Mouse (Mus musculus): ENCODE data around the gene Prl2c3.

DNA sequence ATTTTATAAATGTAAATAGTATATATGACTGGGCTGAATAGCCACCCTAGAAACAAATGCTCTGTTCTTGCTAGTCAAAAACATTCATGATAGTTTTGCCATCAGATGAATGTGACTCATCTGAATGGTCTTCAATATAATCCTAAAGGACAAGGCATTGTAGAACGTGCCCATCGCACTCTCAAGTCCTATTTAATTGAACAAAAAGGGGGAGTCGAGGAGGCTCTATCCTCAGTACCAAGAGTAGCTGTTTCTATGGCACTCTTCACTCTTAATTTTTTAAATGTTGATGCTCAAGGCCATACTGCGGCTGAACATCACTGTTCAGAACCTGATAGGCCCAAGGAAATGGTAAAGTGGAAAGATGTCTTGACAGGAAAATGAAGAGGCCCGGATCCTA lies 29.2 kb upstream of the Prl2c3 start:
- TF ChIP-seq CTCF (IDR thresholded peaks at IDR 0.05; ENCODE audit: low read depth, low read length) (no peak), GATA1 (IDR thresholded peaks at IDR 0.05; ENCODE audit: borderline replicate concordance, low read length) (no peak), TAL1 (conservative IDR thresholded peaks at IDR 0.05; ENCODE audit: low read depth, low read length) (no peak), POLR2AphosphoS5 (IDR thresholded peaks at IDR 0.05; ENCODE audit: insufficient replicate concordance, low read depth, low read length) (no peak)
